Mouse (Mus musculus): Measurements from ENCODE around the gene Hand1.
"Not testable (repeated sequence)": the region's sequence is repeated elsewhere in the genome, so short reads cannot be mapped to it uniquely, and the experiment has no call there.

The Hand1 gene

GRCm38 (mm10) chr11:57834031-57834430, 1.4 kb upstream of the Hand1 start:
- no peak for DNase-seq (ENCODE audit: low read depth, low spot score)

DNA sequence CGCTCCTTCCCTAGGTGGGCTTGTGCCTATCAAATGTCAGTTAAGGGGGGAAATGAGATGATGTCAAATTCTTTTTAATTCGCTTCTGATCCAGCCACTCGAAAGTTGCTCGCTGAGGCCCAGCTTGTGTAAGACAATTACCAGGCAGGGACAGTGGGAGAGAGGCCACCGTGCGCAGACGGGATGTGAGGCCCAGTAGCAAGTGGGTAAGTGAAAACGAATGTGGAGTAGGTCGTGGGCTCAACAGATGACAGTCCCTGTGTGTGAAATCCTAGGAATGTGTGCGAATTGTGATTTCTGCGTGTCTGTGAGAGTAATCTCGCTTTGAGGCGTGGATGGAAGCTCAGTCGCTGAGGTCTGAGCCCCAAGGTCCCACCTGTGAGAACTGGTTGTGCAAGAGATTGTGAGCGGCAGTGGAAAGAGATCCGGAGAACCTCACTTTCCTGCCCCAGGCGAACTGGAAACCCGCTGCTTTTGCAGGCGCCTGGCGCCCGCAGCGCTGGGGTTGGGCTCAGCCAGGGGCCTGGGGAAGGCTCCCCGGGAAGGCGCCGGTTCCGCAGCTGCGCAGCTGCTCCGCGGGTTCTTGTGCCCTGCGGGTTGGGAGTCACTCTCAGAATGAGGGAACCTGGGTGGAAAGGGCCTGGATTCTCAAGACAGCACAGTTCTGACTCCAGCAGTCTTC, 819 bp upstream of the Hand1 start:
- no peak for DNase-seq (ENCODE audit: low read depth, low spot score)

GRCm38 (mm10) chr11:57831861-57832260, 757 bp downstream of the Hand1 start:
- no peak for DNase-seq (ENCODE audit: low read depth, low spot score)

GRCm38 (mm10) chr11:57831281-57831781, 1.3 kb downstream of the Hand1 start:
- DNase-seq (ENCODE audit: low read depth, low spot score), result no peak

- no peak for DNase-seq (ENCODE audit: low read depth, low spot score)
Measured at GRCm38 (mm10) chr11:57829871-57830775, 2.5 kb downstream of the Hand1 start.

- DNase-seq (ENCODE audit: low read depth, low spot score), result no peak
Measured at GRCm38 (mm10) chr11:57828955-57829870, 3.4 kb downstream of the Hand1 start.

- no peak for DNase-seq (ENCODE audit: low read depth, low spot score)
Measured at GRCm38 (mm10) chr11:57827915-57828545, 4.6 kb downstream of the Hand1 start.

GRCm38 (mm10) chr11:57827048-57827914, 5.3 kb downstream of the Hand1 start:
- no peak for DNase-seq (ENCODE audit: low read depth, low spot score)

DNA sequence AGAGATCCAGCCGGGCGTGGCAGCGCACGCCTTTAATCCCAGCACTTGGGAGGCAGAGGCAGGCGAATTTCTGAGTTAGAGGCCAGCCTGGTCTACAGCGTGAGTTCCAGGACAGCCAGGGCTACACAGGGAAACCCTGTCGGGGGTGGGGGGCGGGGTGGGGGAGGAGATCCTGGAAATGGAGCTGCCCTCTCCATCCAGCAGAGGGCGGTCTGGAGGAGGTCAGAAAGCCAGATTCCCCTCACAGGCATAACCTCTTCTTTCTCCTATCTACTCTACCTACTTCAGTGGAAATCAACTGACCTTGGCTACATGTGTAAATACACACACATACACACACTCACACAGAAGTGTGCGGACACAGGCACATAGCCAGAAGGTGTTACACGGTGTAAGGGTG, 7.4 kb downstream of the Hand1 start:
- DNase-seq (ENCODE audit: low read depth, low spot score), result not testable (repeated sequence)

DNA sequence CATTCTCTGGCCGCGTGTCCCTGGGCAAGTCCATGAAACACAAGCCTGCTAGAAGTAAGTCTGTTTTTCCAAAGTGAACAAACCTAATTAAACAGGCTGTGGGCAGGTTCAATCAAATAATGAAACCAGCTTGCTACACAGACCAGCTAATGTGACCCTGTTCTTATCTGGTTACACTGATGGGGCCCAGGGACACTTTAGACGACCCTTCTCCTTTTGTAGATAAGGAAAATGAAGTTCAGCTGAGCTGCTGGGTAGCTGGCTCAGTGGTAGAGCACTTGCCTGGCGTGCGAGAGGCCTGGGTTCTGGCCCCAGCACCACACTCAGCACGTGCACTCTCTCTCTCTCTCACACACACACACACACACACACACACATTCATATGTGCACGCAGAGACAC, 8.9 kb downstream of the Hand1 start:
- DNase-seq (ENCODE audit: low read depth, low spot score), result no peak

- not testable (repeated sequence) for DNase-seq (ENCODE audit: low read depth, low spot score)
Measured at GRCm38 (mm10) chr11:57823159-57823558, 9.5 kb downstream of the Hand1 start.

GRCm38 (mm10) chr11:57819999-57820581, 12.5 kb downstream of the Hand1 start:
- DNase-seq (ENCODE audit: low read depth, low spot score), result peak; percentile 16

DNA sequence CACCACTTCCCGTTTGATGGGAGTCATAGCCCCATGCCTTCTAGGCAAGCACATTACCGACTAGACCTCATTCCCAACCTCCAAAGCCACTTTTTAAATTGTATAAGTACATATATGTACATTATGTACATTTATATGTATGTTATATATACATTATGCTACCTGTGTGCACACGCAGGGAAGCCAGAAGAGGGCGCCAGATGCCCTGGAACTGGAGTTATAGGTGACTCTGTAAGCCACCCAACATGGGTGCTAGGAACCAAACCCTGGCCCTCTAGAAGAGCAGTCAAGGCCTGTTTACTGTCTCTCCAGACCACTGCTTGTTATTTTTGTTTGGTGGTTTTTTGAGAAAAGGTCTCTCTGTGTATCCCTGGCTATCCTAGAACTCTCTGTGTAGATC, 14.4 kb downstream of the Hand1 start:
- no peak for DNase-seq (ENCODE audit: low read depth, low spot score)

GRCm38 (mm10) chr11:57813641-57814040, 19.0 kb downstream of the Hand1 start:
- no peak for DNase-seq (ENCODE audit: low read depth, low spot score)

DNA sequence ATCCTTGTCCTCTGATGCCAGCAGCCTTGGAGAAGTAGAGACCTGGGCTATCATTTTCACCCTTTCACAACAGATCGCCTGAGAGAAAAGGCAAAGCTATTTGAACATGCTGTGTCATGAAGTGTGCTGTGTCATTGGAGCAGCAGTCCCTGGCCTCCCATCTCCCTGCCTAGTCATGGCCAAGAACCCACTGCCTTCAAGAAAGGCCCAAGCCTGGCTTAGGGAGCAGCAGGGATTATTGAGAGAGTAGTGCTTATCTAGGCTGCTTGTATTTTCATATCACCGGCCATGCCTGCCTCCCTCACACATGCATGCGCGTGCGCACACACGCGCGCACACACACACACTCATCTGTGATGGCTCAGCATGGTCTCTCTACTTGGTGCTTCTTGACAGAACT, 20.4 kb downstream of the Hand1 start:
- DNase-seq (ENCODE audit: low read depth, low spot score), result no peak

DNA sequence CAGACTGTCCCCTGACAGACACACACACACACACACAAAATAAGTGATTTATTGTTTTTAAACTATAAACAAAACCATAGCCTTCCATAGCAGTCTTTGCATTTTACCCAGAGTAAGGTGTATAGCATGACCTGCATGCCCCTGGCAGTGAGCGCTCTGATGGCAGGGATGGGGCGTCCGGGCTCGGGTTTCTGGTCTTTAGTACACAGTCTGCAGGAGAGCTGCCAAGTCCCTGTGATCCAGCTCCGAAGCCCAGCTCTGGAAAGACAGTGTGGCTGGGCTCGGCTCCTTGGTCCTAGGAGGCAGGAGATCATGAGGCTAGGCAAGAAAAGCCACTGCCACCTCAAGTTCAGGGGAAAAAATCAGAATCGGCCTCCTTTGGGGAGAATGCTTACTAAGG, 21.6 kb downstream of the Hand1 start:
- DNase-seq (ENCODE audit: low read depth, low spot score), result no peak

- no peak for DNase-seq (ENCODE audit: low read depth, low spot score)
Measured at GRCm38 (mm10) chr11:57809732-57810098, 22.9 kb downstream of the Hand1 start.

GRCm38 (mm10) chr11:57809017-57809731, 23.4 kb downstream of the Hand1 start:
- no peak for DNase-seq (ENCODE audit: low read depth, low spot score)

DNA sequence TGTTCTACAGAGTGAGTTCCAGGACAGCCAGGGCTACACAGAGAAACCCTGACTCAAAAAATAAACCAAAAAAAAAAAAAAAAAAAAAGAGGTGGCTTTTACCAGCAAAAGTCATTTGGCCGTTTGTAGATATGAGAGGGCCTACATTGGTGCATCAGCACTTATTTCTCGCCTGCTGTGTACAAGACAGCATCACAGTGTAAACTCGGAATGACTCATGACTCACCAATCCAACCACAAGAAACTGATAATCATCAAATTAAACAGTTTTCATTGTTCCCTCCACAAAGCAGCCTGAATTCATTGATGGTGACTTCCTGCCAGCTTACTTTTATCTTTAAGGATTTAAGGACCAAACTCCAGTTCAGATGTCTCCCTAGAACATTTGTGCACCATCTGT, 27.6 kb downstream of the Hand1 start:
- DNase-seq (ENCODE audit: low read depth, low spot score), result no peak
